Mouse (Mus musculus): Measurements from ENCODE around the gene Cd86.

GRCm38 (mm10) chr16:36634421-36634820 is 31.5 kb downstream of the Cd86 start:
- TF ChIP-seq GATA1 (IDR thresholded peaks at IDR 0.05; ENCODE audit: borderline replicate concordance, low read length) (no peak), FLI1 (IDR thresholded peaks at IDR 0.05; ENCODE audit: low read length) (no peak)
